Mouse (Mus musculus) urinary bladder, adult 2 months (tissue): ENCODE data around the gene Ptpra. TPM values are rescaled to one million over a fixed set of nuclear protein-coding genes. Genes with fewer than 3 reads are reported as not detected.

Experiments
- DNase-seq: peaks from one replicate; pipeline ENCODE4 v3.0.0; 2022; ENCODE audit warnings: low spot score
- polyA plus RNA-seq: library from polyadenylated mRNA; depleted of rRNA; stranded (reverse); fragments of >200 nt; gene quantifications from 2 replicates; pipeline ENCODE4 v1.2.3, GENCODE M21; 2012; rRNA removed

The Ptpra gene
- polyA plus RNA-seq, 1 experiment: 88.9 TPM

GRCm38 (mm10) chr2:130597601-130598010 lies 147.5 kb downstream of the Ptpra start:
- DNase-seq: no peak

- no peak for DNase-seq
These were observed 148.3 kb downstream of the Ptpra start for GRCm38 (mm10) chr2:130598399-130598798.

- DNase-seq: no peak
These were observed 152.1 kb downstream of the Ptpra start for GRCm38 (mm10) chr2:130602195-130602594.

Other genes starting within 250 kb of the Ptpra start
- 74.7 and 107 TPM in 2 replicates for gene Nop56, start 175.8 kb upstream of the Ptpra start, polyA plus RNA-seq
- gene Idh3b, start 165.7 kb upstream of the Ptpra start, polyA plus RNA-seq: 199 and 254 TPM in 2 replicates
- gene Ebf4, start 155.1 kb upstream of the Ptpra start, polyA plus RNA-seq: 5.2 and 5.5 TPM in 2 replicates
- gene Cpxm1, start 52.7 kb upstream of the Ptpra start, polyA plus RNA-seq: 99.0 and 108 TPM in 2 replicates
- gene Gm28372, start 45.0 kb upstream of the Ptpra start, polyA plus RNA-seq: not detected in 2 replicates
- not detected in 2 replicates for gene 1700020A23Rik, start 45.0 kb upstream of the Ptpra start, polyA plus RNA-seq
- not detected in 2 replicates for gene Tmem239, start 43.8 kb upstream of the Ptpra start, polyA plus RNA-seq
- gene Vps16, start 25.9 kb upstream of the Ptpra start, polyA plus RNA-seq: 77.3 and 89.2 TPM in 2 replicates
- 20.6 and 24.2 TPM in 2 replicates for gene Pced1a, start 25.6 kb upstream of the Ptpra start, polyA plus RNA-seq
- 49.7 and 56.9 TPM in 2 replicates for gene Mrps26, start 113.5 kb downstream of the Ptpra start, polyA plus RNA-seq
- gene Oxt, start 125.9 kb downstream of the Ptpra start, polyA plus RNA-seq: not detected in 2 replicates
- gene Avp, start 132.3 kb downstream of the Ptpra start, polyA plus RNA-seq: not detected in 2 replicates
- 4.4 and 4.9 TPM in 2 replicates for gene Fastkd5, start 179.7 kb downstream of the Ptpra start, polyA plus RNA-seq
- 5.8 and 6.9 TPM in 2 replicates for gene Ubox5, start 179.8 kb downstream of the Ptpra start, polyA plus RNA-seq
- 5.9 and 6.2 TPM in 2 replicates for gene Lzts3, start 192.5 kb downstream of the Ptpra start, polyA plus RNA-seq
- gene Ddrgk1, start 214.4 kb downstream of the Ptpra start, polyA plus RNA-seq: 115 and 119 TPM in 2 replicates
- gene Itpa, start 217.3 kb downstream of the Ptpra start, polyA plus RNA-seq: 32.4 and 46.0 TPM in 2 replicates
- gene Slc4a11, start 247.2 kb downstream of the Ptpra start, polyA plus RNA-seq: 0.77 and 0.84 TPM in 2 replicates